Mouse (Mus musculus) left cerebral cortex, postnatal 36 days (tissue): ENCODE results near the gene Tkt. TPM values are rescaled to one million over a fixed set of nuclear protein-coding genes. Genes with fewer than 3 reads are reported as not detected.
"Not testable (repeated sequence)": the region's sequence is repeated elsewhere in the genome, so short reads cannot be mapped to it uniquely, and the experiment has no call there.

ENCODE experiments used
- DNase-seq, 2 experiments: peaks; one replicate each; pipeline ENCODE4 v3.0.0; 2021 to 2022; ENCODE audit warnings: low spot score in 2 of 2, mixed read lengths in 1 of 2
- intact Hi-C: fragments of 180-260 bp; cut with DNase I; formaldehyde crosslinking; loops from one replicate; pipeline ENCODE4 v1.15.1; 2025
- total RNA-seq, 2 experiments: library from RNA; stranded (reverse); gene quantifications; 2 replicates each; pipeline ENCODE4 v1.2.3; 2021

Gene Tkt
- total RNA-seq, 2 experiments from 2014 or later, result 160 to 179 TPM

DNA sequence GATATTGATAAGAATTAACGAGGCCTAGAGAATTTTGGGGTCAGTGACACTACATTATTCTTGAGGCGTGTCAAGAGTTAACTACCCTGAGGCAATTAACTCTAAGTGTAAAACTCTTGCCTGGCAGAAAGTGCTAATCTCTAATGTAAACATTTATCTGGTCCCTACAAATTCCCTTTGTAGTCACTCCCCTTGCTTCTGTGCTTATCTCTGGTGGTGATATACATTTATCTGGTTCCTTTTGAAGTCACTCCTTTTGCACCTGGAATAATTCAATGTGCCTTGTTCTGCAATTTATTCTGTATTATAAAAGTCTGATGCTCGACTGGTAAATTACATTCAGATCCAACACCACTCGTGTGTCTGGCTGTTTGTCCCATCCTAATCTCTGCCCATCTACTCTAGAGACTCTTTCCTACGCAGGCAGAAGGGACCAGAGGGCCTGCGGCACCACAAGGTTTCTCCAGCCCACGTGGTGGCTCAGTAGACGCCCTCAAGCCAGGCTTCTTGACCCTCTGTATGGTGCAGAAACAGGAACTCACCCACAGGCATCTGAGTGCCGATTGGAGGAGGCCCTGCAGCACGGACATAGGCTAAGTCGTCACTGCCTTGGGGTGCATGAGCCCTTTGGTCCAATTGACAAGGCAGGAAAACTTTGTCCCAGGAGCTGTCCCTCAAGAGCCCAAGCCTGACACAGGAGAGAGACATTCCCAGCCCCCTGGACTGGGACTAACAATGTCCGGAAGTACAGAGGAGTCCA lies 29.3 kb downstream of the Tkt start:
- intact Hi-C loops, result not testable (repeated sequence)

DNA sequence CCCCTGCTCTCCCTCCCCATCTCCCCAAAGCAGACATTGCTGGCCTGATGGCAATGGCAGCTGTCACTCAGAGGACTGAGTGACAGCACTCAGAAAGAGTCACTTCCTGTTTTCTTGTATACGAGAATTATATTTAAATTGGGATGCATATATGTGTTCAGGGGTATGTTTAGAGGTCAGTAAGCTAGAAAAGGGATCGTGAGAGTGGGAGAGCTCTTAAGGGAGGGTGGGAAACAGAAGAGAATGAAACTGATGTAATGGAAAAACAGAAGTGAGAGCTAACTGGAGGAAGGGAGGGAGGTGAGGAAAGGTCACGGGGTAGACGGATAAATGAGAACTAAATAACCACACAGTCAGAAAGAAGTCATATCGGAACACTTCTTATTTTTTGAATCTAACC lies 31.0 kb downstream of the Tkt start:
- intact Hi-C loops, result no loop called here

More for the DNA sequence above, 29.3 kb downstream of the Tkt start:
- DNase-seq, result not testable (repeated sequence)

DNA sequence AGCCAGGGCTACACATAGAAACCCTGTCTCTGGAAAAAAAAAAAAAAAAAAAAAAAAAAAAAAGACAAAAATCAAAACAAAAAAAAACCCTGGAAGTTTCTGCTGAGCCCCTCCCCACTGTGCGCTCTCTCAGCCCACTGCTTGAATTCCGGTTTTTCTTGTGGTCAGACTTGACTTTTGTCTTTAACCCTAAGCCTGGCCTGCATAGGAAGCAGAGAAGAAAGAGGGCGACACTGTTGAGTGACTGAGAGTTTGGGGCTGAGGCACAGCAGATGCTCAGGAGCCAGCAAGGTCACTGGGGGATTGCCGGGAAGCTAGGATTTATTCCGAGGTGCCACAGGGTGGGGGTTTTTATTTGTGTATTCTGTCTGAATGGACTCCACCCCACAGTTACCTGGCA lies 31.7 kb downstream of the Tkt start:
- no peak for DNase-seq
- intact Hi-C loops, result no loop called here

More for the DNA sequence above, 31.0 kb downstream of the Tkt start:
- DNase-seq, result no peak

DNA sequence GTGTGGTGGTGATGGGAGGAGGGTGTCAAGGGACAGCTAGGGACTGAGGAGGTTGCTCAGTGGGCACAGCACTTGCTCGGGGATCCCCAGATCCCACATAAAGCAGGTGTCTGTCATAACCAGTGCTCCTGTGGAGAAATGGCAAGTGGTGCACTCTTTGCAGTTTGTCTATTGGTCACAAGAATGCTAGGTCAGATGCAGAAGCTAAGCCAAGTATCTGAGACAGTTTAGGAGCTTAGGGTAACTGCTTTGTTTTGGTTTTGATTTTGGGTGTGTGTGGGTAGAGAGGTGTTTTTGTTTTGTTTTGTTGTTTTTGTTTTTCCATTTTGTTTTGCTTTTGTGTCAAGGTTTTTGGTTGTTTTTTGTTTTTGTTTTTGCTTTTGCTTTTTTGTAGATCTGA lies 33.1 kb downstream of the Tkt start:
- DNase-seq, result no peak
- intact Hi-C loops, result no loop called here

DNA sequence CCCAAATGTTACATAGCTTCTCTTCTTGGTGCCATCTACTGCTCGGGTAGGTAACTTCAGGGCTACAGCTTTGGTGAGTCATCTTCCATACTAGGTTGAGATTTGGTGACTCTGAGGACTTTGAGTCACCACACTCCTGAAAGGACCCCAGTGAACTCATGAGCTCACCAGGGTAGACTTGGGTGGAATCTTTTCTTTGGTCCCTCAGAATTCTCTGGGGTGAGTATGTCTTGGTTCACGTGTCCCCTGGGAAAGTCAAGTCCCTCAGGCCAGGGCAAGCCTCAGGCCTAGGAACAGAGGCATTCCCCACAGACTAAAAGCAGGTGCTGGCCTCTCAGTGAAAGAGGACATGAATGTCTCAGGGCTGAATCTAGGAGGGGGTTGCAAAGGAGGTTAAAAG lies 35.9 kb downstream of the Tkt start:
- intact Hi-C loops, result no loop called here
- no peak for DNase-seq

DNA sequence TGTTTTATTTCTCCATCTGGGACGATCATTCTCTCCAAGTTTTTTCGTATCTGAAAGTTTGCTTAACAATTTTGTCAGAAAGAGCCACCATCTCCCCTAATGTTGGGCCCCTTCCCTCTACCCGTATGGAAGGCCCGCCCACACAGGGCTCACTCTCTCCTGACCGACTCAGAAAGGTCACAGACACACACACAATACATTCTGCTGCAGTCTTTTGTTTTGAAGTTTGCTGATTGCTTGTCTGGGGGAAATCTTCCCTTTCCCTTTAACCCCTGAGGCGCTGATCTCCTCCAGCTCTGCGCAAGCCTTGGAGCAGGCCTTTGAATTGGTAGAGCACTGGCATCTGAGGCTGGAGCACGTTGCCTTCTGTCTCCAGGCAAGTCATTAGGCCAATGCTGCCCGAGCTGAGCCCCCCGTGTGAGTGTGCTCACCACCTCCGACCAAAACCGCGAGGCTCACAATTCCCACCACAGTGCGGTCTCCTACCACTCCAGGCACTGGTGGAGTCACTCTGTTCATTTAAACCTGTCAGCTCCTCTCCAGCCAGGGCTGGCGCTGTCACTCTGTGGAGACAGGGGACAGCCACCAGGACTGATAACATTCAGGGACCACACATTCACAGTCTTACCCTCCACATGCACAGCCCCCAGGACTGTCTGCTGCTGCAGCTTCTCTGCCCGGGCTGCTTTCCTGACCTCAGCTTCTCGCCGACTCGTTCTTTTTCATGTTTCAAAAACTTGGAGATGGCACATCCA lies 36.5 kb downstream of the Tkt start:
- no peak for DNase-seq
- intact Hi-C loops, result no loop called here

DNA sequence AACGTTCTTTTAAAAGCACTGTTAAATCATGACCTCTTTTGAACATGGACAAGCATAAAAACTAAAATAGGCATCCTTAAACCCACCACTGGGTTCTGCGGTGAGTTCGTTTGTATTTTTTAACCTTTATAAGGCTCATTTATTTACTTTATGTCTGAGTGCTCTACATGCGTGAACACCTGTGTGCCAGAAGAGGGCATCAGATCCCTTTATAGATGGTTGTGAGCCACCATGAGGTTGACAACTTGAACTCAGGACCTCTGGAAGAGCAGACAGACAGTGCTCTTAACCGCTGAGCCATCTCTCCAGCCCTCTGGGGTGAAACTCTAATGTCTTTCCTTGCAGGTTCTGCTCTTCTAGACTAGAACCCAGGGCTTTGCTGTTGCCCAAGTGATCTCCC lies 37.2 kb downstream of the Tkt start:
- no peak for DNase-seq
- intact Hi-C loops, result no loop called here

DNA sequence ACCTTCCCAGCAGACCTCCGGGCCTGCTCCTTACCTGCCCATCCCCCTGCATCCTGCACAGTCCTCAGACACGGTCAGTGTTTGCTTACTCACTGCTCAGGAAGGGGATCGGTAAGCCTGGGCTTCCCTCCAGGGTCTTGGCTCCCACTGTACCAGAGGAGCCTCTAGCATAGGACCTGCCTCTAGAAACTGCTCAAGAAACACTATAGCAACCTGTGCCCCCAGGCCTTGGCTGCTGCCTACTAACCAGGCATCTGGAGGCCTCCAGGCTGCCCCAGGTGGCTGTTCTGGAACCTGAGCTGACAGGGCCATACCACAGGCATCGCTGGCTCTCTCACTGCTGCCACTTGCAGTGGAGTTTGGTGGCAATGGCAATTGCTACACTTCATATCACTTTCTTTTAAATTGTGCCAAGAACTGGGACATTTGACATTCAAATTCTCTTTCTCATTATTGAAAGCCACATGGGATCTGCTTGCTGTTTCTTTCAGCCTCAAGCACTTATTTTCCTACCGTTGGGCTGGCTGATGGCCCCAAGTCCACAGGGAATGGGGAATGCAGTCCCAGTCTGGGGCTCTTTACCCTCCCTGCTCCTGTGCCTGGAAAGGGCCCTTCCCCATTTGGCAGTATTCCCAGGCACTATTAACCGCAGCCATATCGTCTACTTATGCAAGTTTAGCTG lies 38.8 kb downstream of the Tkt start:
- DNase-seq, result no peak
- intact Hi-C loops, result no loop called here

DNA sequence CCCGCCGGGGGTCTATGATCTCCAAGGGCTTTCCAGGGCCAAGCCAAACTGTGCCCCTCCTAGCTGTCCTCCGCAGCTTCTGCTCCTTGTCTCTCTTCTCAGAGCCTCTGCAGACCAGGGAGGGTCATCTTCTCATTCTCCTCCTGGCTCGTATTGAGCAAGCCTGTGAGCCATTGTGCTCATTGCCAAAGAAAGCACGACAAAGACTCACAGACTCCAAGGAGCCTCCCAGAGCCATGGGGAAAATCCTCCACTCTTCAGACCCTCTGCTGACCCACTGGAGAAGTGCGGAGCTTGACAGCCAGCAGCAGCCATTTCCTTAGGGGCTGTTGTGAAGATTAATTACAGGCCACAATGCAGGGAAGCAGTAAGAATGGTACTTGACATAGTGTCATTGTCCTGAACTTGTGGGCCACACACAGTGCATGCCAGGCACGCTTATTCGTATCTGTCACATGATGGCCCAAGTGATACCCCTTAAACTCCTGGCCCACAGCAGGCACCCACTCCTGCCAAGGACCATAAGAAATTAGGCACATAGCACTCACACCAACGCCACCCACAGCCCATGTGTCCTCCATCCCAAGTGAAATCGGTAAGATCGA lies 42.0 kb downstream of the Tkt start:
- intact Hi-C loops, result loop anchor here (2.0 kb wide), 1 partner anchor 83 kb away; no protein-coding TSS in a partner anchor
- DNase-seq, result no peak

DNA sequence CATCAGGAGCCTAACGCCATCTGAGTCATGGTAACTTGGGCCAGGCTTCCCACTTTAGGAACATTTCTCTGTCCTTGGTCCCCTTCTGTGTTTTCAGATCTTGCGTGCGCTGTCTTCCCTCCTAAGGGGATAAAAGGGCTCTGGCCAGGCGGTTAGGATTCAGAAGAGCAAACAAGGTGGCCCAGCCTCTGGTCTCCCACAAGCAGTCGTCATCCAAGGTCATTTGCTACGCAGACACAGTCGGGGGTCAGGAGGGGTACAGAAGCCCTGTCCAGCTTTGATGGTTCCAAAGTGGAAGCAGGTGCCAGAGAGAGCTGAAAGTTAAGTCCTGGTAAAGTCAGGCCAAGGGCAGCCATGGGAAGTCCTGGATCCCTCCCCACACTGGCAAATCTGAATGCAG lies 42.8 kb downstream of the Tkt start:
- intact Hi-C loops, result loop anchor here (2.0 kb wide), 1 partner anchor 82 kb away; no protein-coding TSS in a partner anchor
- no peak for DNase-seq

DNA sequence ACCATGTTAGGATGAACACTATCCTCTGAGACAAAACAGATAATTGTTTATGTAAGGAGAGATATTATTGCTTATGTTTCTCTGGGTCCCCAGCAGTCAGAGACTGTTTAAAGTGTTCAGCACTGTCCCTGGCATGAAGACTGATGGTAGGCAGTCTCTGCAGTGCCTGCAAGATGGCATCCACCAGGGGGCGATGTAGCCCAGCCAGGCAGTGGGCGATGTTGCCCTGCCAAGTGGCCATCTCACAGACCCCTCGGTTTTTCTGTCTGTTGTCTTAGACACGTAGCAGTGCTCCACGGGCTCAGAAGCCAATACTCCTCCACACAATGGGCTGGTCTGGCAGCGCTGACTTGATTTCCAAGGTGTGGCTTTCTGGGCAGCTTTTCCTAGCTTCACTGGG lies 43.3 kb downstream of the Tkt start:
- peak; percentile 43 to 60 for DNase-seq
- intact Hi-C loops, result loop anchor here (2.0 kb wide), 1 partner anchor 81 kb away; no protein-coding TSS in a partner anchor

DNA sequence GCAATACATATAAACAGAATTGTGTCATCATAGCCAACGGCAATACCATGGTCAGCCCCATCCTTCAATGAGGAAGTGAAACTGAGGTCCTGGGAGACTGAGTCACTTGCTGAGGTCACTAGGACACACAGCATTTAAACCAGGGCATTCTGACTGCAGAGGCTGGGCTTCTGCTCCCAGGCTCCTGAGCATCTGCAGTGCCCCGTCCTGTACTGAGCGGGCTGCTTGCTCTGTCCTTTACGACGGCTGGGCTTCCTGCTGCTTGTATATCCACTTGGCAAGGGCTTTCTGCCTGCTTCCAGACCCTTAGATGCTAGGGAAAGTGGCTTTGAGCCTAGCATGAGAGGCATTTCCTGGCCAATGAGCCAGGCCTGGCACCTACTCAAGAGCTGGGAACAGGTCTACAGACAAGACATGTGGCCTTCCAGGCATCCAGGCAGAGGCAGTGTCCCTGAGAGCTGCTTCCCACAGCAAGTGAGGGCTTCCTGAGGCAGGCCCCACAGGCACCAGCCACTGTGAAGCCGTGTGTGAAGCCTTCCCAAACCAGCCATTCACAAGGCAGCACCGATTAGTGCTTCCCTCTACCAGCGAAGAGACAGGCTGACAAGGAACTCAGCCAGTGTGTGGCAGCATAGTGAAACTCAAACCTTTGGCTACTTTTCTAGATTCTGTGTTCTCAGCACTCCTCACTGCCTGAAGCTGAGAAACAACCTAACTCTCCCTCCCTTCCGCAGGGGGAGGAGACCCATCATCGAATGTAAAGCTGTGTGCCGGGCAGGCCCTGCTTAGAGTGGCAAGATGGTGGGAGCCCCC lies 45.3 kb downstream of the Tkt start:
- intact Hi-C loops, result no loop called here
- peak; percentile 24 to 31 for DNase-seq

DNA sequence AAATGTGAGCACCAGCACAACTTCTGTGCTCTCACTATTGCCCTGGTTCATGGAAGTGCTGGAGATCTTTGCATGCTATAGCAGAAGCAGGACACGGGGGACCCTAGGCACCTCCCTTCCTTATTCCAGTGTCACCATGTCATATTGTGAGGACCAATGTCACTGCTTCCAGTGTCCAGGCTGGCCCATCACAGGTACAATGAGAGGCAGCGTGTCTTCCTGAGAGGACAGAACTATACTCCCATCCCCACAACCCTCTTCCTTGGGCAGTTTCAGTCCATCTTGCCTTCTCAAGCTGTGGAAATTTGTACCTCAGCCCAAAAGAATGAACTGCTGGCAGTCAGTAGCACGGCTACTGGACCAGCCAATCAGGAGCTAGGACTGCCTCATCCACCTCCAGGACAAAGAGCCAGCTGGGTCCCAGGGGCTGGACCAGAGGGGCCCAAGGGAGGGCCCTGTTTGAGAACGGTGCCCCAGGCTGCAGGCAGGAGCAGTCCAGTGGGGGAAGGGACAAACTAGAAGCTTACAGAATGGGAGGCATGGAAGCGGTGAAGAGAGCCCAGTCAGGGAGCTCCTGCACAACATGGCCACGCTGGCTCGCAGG lies 46.0 kb downstream of the Tkt start:
- intact Hi-C loops, result no loop called here
- peak in 1 of 2 experiments; percentile 22 for DNase-seq

DNA sequence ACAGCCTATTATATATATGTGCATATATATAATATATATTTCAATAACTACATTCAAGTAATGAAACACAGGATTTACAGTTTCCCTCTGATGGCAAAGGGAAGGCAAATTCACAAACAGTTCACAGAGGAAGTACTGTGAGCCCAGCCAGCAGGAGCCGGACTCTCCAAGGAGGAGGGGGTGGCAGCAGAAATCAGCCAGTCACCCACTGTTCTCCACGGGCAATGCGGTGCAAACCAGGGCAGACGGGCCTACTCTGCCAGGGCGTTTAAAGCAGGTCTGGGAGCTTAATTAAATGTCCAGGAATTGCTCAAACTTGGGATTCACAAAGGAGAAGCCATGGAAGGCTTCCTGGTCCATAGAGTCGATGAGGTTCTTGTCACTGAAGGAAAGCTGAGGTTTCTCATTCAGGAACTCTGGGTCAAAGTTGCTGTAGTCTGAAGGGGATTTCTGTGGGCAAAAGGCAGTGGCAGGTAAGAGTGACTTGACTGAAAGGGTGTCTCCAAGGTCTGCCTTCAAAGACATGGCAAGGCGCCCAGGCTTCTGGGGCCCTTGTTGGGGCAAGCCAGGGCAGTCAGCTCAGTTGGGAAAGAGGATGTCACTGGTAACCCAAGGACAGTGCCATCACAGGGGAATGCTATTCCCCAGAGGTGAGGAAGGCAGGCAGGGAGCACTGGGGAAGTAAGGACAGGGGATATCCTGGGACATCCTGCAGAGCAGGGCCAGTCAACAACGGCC lies 47.6 kb downstream of the Tkt start:
- DNase-seq, result no peak
- intact Hi-C loops, result no loop called here

DNA sequence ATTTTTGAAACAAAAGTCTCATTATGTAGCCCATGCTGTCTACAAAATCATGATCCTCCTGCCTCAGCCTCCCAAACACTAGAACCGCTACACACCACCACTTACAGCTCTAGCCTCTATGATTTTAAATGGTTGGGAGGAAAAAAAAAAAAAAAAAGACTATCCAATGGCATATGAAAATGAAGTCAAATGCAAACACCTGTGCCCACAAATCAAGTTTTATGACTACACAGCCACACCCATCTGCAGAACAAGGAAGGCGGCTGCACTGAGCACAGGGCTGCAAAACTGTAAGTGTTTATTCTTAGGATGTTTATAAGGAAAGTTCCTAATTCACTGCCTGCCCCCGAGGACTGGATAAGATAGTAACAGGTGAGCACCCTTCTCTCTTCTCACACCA lies 48.2 kb downstream of the Tkt start:
- intact Hi-C loops, result no loop called here
- DNase-seq, result no peak

DNA sequence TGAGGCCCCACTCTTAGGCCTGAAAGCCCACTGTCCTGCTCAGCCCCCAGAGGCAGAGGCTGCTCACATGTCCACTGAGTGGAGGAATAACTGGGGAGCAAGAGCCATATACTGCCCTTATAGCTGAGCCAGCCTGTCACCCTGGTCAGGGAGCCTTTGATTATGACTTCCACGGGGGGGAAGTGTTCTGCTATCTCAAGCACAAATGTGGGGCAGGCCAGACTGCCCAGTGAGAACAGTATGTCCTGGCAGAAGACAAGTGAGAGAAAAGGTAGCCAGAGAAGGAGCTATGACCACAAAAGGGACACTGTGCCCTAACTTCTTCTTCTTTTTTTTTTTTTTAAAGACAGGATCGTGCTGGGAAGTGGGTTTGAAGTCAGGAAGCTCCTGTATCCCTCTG lies 49.0 kb downstream of the Tkt start:
- intact Hi-C loops, result no loop called here
- DNase-seq, result no peak

DNA sequence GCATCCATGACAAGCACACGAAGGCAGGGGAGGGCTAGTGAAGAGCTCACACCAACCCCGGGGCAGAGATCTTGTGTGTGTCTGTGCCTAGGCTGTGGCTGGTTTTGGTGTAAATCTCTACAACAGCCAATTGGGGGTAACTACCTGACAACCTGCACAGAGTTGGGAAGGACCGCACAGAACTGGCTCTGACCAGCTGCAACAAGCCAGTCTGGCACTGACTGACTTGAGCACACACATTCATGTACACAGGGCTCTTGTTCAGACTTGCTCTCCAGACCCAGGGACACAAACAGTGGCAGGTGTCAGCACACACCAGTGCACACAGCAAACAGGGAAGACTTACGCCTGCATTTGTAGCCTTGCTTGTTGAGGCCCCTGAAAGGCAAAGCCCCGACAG lies 58.7 kb downstream of the Tkt start:
- intact Hi-C loops, result no loop called here
- no peak for DNase-seq

DNA sequence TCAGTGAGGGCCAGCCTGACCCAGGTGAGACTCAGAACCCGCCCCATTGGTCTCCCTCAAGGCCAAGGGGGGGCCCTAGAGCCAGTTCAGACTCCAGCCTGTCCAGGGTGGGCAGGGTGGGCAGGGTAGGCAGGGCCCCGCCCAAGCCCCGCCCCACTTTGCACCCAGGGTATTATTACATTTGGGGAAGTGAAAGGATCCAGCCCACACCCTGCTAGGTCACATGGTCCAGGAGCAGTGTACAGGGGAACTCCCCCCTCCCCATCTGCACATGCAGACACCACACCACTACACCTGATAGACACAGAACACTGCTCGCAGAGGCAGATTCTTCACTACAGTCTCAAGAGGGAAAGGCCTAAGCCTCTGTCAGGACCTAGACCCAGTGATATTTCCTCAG lies 59.5 kb downstream of the Tkt start:
- intact Hi-C loops, result no loop called here
- DNase-seq, result no peak
